Mouse (Mus musculus): ENCODE measurements around the gene Entpd1. TPM values are rescaled to one million over a fixed set of nuclear protein-coding genes. Genes with fewer than 3 reads are reported as not detected.

Entpd1 gene
- polyA plus RNA-seq, 1 experiment from 2014 or later: 8.9 TPM

- H3K4me3 ChIP-seq: no peak overlapping the region
- H3K27ac ChIP-seq: no peak overlapping the region
- no peaks in the 10 kb centered on the region for H3K36me3 ChIP-seq
- H3K9ac ChIP-seq: no peak overlapping the region
- H3K27me3 ChIP-seq: no peaks in the 10 kb centered on the region
- no peaks in the 10 kb centered on the region for H3K9me3 ChIP-seq (replicated peaks)
- no peaks in the 10 kb centered on the region for H3K4me1 ChIP-seq (replicated peaks)
- no peak overlapping the region for H3K4me2 ChIP-seq
- ATAC-seq (replicated peaks; ENCODE audit: insufficient number of reproducible peaks, insufficient read depth, low FRiP score, low read depth): no peak
Observed at GRCm38 (mm10) chr19:40628950-40629349, 16.8 kb downstream of the Entpd1 start.

DNA sequence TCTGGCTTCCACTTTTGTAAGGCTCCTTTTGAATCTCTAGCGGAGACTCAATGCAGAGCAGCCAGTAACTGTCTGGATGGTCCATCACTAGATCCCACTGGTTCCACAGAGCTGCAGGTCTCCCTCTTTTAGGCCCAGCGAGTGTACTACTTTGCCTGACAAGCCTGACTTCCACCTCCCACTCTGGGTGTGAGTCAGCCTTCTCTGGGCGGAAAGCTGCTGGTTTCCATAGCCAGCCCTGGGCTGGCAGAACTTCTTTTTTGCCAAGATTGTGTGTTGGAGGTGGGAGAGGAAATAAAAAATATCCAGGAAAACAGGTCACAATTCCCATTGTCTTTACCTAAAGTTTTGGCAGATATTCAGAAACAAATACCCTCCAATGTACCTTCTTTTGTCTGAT, 17.9 kb downstream of the Entpd1 start:
- Histone ChIP-seq H3K4me1 (replicated peaks) (no peaks in the 10 kb centered on the region), H3K27me3 (no peaks in the 10 kb centered on the region), H3K9ac (no peak overlapping the region), H3K27ac (peak overlapping the region; percentile 62), H3K9me3 (replicated peaks) (no peaks in the 10 kb centered on the region), H3K4me2 (no peak overlapping the region), H3K36me3 (no peaks in the 10 kb centered on the region), H3K4me3 (no peak overlapping the region)
- no peak for ATAC-seq (replicated peaks; ENCODE audit: insufficient number of reproducible peaks, insufficient read depth, low FRiP score, low read depth)
- 63% methylated on average over 3 of the region's 3 CpGs for WGBS

DNA sequence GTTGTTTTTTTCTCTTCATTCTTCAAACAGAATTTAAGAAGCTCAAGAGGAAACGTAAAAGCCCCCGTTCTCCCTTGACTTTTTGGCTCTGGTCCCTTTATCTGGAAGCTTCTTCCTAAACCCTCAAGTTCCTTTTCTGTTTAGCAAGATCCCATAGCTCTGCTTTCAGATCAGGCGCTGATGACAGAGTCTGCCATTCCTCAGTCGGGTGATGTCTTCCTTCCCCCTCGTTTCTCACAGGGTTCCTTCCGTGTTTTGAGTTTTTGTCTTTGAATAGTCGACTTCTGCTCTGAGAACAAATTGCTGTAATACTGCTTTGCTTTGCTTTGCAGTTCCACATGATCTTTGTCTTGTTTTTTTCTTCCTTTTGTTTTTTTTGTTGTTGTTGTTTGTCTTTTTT, 18.4 kb downstream of the Entpd1 start:
- H3K4me1 ChIP-seq (replicated peaks): no peaks in the 10 kb centered on the region
- H3K9me3 ChIP-seq (replicated peaks): no peaks in the 10 kb centered on the region
- 40% methylated on average over 7 of the region's 7 CpGs for WGBS
- H3K4me3 ChIP-seq: no peak overlapping the region
- H3K27me3 ChIP-seq: no peaks in the 10 kb centered on the region
- H3K4me2 ChIP-seq: no peak overlapping the region
- ATAC-seq (replicated peaks; ENCODE audit: insufficient number of reproducible peaks, insufficient read depth, low FRiP score, low read depth): no peak
- H3K9ac ChIP-seq: no peak overlapping the region
- H3K36me3 ChIP-seq: no peaks in the 10 kb centered on the region
- peak overlapping the region; percentile 46; the same call in 1 of the 2 replicates for H3K27ac ChIP-seq

DNA sequence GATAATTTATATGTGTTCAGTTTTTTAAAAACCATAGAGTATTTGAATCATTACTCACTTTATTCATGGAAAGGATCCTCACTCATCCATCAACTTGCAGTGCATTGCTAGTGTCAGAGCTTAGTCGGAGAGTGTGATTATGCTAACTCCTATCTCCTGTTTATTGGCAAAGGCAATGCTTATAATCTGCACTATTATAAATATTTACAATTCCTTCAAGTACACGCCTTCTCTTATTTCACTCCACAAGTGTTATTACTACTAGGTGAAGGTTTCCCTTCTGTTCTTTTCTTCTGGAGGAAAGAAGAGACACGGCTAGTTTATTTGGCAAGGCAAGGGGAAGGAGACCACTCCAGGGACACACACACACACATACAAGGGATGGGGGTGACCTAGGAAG, 20.0 kb downstream of the Entpd1 start:
- ATAC-seq (replicated peaks; ENCODE audit: insufficient number of reproducible peaks, insufficient read depth, low FRiP score, low read depth): no peak

GRCm38 (mm10) chr19:40632668-40633067, 20.5 kb downstream of the Entpd1 start:
- no peak overlapping the region for H3K4me3 ChIP-seq
- no peak for ATAC-seq (replicated peaks; ENCODE audit: insufficient number of reproducible peaks, insufficient read depth, low FRiP score, low read depth)
- H3K27me3 ChIP-seq: no peaks in the 10 kb centered on the region
- H3K4me2 ChIP-seq: no peak overlapping the region
- no peak overlapping the region for H3K27ac ChIP-seq
- H3K9ac ChIP-seq: no peak overlapping the region
- 82% methylated on average over 5 of the region's 5 CpGs for WGBS
- no peaks in the 10 kb centered on the region for H3K36me3 ChIP-seq
- no peaks in the 10 kb centered on the region for H3K4me1 ChIP-seq (replicated peaks)
- H3K9me3 ChIP-seq (replicated peaks): no peaks in the 10 kb centered on the region

More for the DNA sequence above, 20.0 kb downstream of the Entpd1 start:
- no peak overlapping the region for H3K4me2 ChIP-seq
- no peaks in the 10 kb centered on the region for H3K27me3 ChIP-seq
- H3K36me3 ChIP-seq: no peaks in the 10 kb centered on the region
- H3K9me3 ChIP-seq (replicated peaks): no peaks in the 10 kb centered on the region
- no peak overlapping the region for H3K27ac ChIP-seq
- H3K4me3 ChIP-seq: no peak overlapping the region
- no peaks in the 10 kb centered on the region for H3K4me1 ChIP-seq (replicated peaks)
- no peak overlapping the region for H3K9ac ChIP-seq
- WGBS: 59% methylated on average over 3 of the region's 3 CpGs

DNA sequence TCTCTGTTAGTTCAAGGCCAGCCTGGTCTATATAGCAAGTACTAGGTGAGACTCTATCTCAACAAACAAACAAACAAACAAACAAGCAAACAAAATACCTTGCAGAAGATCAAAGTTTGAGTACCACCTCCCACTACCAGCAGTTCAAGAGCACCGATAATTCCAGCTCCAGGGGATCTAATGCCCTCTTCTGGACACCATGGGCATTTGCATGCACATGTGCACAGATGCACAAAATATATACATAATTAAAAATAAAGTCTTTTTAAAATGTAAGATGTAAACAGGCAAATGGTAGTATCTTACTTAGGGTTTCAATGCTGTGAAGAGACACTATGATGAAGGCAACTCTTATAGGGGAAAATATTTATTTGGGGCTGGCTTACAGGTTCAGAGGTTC, 21.0 kb downstream of the Entpd1 start:
- Histone ChIP-seq H3K27ac (no peak overlapping the region), H3K27me3 (no peaks in the 10 kb centered on the region), H3K9ac (no peak overlapping the region), H3K4me2 (no peak overlapping the region), H3K36me3 (no peaks in the 10 kb centered on the region), H3K9me3 (replicated peaks) (no peaks in the 10 kb centered on the region), H3K4me3 (no peak overlapping the region), H3K4me1 (replicated peaks) (no peaks in the 10 kb centered on the region)
- 65% methylated on average over 1 of the region's 1 CpGs for WGBS
- ATAC-seq (replicated peaks; ENCODE audit: insufficient number of reproducible peaks, insufficient read depth, low FRiP score, low read depth): no peak

GRCm38 (mm10) chr19:40637091-40637490, 24.9 kb downstream of the Entpd1 start:
- no peak for ATAC-seq (replicated peaks; ENCODE audit: insufficient number of reproducible peaks, insufficient read depth, low FRiP score, low read depth)
- Histone ChIP-seq H3K36me3 (no peaks in the 10 kb centered on the region), H3K4me1 (replicated peaks) (no peaks in the 10 kb centered on the region), H3K4me3 (no peak overlapping the region), H3K9ac (no peak overlapping the region), H3K4me2 (no peak overlapping the region), H3K9me3 (replicated peaks) (no peaks in the 10 kb centered on the region), H3K27ac (peak overlapping the region; percentile 58), H3K27me3 (no peaks in the 10 kb centered on the region)
- WGBS: 37% methylated on average over 4 of the region's 4 CpGs

- H3K9ac ChIP-seq: no peak overlapping the region
- H3K36me3 ChIP-seq: no peaks in the 10 kb centered on the region
- H3K4me1 ChIP-seq (replicated peaks): no peaks in the 10 kb centered on the region
- no peaks in the 10 kb centered on the region for H3K9me3 ChIP-seq (replicated peaks)
- H3K27me3 ChIP-seq: no peaks in the 10 kb centered on the region
- no peak overlapping the region for H3K4me2 ChIP-seq
- WGBS: 71% methylated on average over 7 of the region's 7 CpGs
- ATAC-seq (replicated peaks; ENCODE audit: insufficient number of reproducible peaks, insufficient read depth, low FRiP score, low read depth): no peak
- H3K27ac ChIP-seq: peak overlapping the region; percentile 58
- H3K4me3 ChIP-seq: no peak overlapping the region
Observed at GRCm38 (mm10) chr19:40637601-40638000, 25.4 kb downstream of the Entpd1 start.

- WGBS: 83% methylated on average over 5 of the region's 5 CpGs
- Histone ChIP-seq H3K36me3 (no peaks in the 10 kb centered on the region), H3K27me3 (no peaks in the 10 kb centered on the region), H3K9ac (no peak overlapping the region), H3K4me1 (replicated peaks) (no peaks in the 10 kb centered on the region), H3K4me2 (no peak overlapping the region), H3K4me3 (no peak overlapping the region), H3K27ac (no peak overlapping the region), H3K9me3 (replicated peaks) (no peaks in the 10 kb centered on the region)
- ATAC-seq (replicated peaks; ENCODE audit: insufficient number of reproducible peaks, insufficient read depth, low FRiP score, low read depth): no peak
Observed at GRCm38 (mm10) chr19:40638582-40638981, 26.4 kb downstream of the Entpd1 start.

- no peak for ATAC-seq (replicated peaks; ENCODE audit: insufficient number of reproducible peaks, insufficient read depth, low FRiP score, low read depth)
- H3K9ac ChIP-seq: no peak overlapping the region
- no peak overlapping the region for H3K27ac ChIP-seq
- H3K4me3 ChIP-seq: no peak overlapping the region
- no peaks in the 10 kb centered on the region for H3K9me3 ChIP-seq (replicated peaks)
- no peak overlapping the region for H3K4me2 ChIP-seq
- no peaks in the 10 kb centered on the region for H3K27me3 ChIP-seq
- H3K36me3 ChIP-seq: no peaks in the 10 kb centered on the region
- no peaks in the 10 kb centered on the region for H3K4me1 ChIP-seq (replicated peaks)
- WGBS: 77% methylated on average over 11 of the region's 11 CpGs
Observed at GRCm38 (mm10) chr19:40639729-40640304, 27.7 kb downstream of the Entpd1 start.

DNA sequence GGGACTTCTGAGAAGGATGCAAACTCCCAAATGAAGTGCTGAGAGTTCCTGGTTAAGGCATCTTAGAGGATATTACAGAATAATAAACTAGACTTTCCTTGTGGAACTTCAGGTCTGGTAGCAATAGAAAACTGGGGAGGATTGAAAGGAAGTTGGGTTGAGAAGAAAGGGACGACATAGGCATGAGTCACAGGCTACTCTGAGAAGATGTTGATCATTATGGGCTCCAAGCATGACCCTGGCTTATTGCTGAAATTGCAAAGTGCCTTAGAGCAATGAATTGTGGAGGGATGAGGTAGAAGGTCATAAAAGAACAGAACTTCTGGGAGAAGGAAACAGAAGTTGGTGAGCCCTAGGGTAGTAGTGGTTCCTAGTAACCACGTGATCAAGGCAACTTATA, 28.6 kb downstream of the Entpd1 start:
- H3K36me3 ChIP-seq: no peaks in the 10 kb centered on the region
- no peak overlapping the region for H3K9ac ChIP-seq
- H3K4me1 ChIP-seq (replicated peaks): no peaks in the 10 kb centered on the region
- 73% methylated on average over 2 of the region's 2 CpGs for WGBS
- ATAC-seq (replicated peaks; ENCODE audit: insufficient number of reproducible peaks, insufficient read depth, low FRiP score, low read depth): no peak
- H3K27ac ChIP-seq: no peak overlapping the region
- H3K27me3 ChIP-seq: no peaks in the 10 kb centered on the region
- no peaks in the 10 kb centered on the region for H3K9me3 ChIP-seq (replicated peaks)
- no peak overlapping the region for H3K4me3 ChIP-seq
- no peak overlapping the region for H3K4me2 ChIP-seq

- ATAC-seq (replicated peaks; ENCODE audit: insufficient number of reproducible peaks, insufficient read depth, low FRiP score, low read depth): no peak
- Histone ChIP-seq H3K4me2 (no peak overlapping the region), H3K9ac (no peak overlapping the region), H3K4me3 (no peak overlapping the region), H3K27ac (0 out of 2 replicates have a peak overlapping the region, but pooled peaks have one; percentile 23), H3K9me3 (replicated peaks) (no peaks in the 10 kb centered on the region), H3K27me3 (no peaks in the 10 kb centered on the region), H3K36me3 (no peaks in the 10 kb centered on the region), H3K4me1 (replicated peaks) (peaks cover 9% of the 10 kb centered on the region)
- WGBS: 85% methylated on average over 1 of the region's 1 CpGs
Observed at GRCm38 (mm10) chr19:40643846-40644245, 31.7 kb downstream of the Entpd1 start.

All from heart, embryonic 15.5 days (tissue).